Mouse (Mus musculus) G1E (cell line): Measurements from ENCODE around the gene Emc8. TPM values are rescaled to one million over a fixed set of nuclear protein-coding genes. Genes with fewer than 3 reads are reported as not detected.

Experiments used
- ATAC-seq: 2 replicates; pipeline ENCODE4 v1.8.0; 2016; ENCODE audit warnings: mild to moderate bottlenecking; ENCODE audit not compliant: insufficient number of reproducible peaks, poor library complexity, low FRiP score, severe bottlenecking; ENCODE audit errors: extremely low read depth
- DNase-seq: peaks from one replicate; pipeline ENCODE4 v3.0.0; 2012; ENCODE audit warnings: low spot score
- H3K27me3 ChIP-seq: 2 replicates; pipeline ENCODE4 v1.6.1; 2012; ENCODE audit warnings: mild to moderate bottlenecking, low read length, inconsistent platforms; ENCODE audit not compliant: insufficient read depth
- H3K36me3 ChIP-seq: replicated peaks from 2 replicates; pipeline ENCODE3; 2012; ENCODE audit warnings: mild to moderate bottlenecking, inconsistent platforms
- H3K4me1 ChIP-seq: 2 replicates; pipeline ENCODE4 v1.6.1; 2012; ENCODE audit warnings: low read depth, low read length, inconsistent platforms, mixed read lengths; ENCODE audit not compliant: insufficient read depth
- H3K4me3 ChIP-seq: 2 replicates; pipeline ENCODE4 v1.5.1; 2012; ENCODE audit warnings: low read depth, mild to moderate bottlenecking, inconsistent platforms, low read length, moderate library complexity, mixed read lengths
- H3K9me3 ChIP-seq: replicated peaks from 2 replicates; pipeline ENCODE4 v1.6.1; 2012; ENCODE audit warnings: inconsistent platforms
- CTCF ChIP-seq: IDR thresholded peaks from 2 replicates; pipeline ENCODE4 v1.5.1; 2012; ENCODE audit warnings: low read depth, low read length, inconsistent platforms, mixed read lengths
- GATA1 ChIP-seq: IDR thresholded peaks from 2 replicates; pipeline ENCODE4 v1.6.1; 2012; ENCODE audit warnings: borderline replicate concordance, low read length, inconsistent platforms, mixed read lengths
- GATA2 ChIP-seq: IDR thresholded peaks from 2 replicates; pipeline ENCODE4 v1.6.1; 2012; ENCODE audit warnings: low read depth, low read length, inconsistent platforms, borderline replicate concordance
- POLR2AphosphoS5 ChIP-seq: IDR thresholded peaks from 2 replicates; pipeline ENCODE4 v1.6.1; 2012; ENCODE audit warnings: low read depth, low read length, inconsistent platforms; ENCODE audit not compliant: insufficient replicate concordance
- TAL1 ChIP-seq: conservative IDR thresholded peaks from 2 replicates; pipeline ENCODE4 v1.6.1; 2012; ENCODE audit warnings: low read depth, low read length, inconsistent platforms, mixed read lengths
- polyA plus RNA-seq: library from polyadenylated mRNA; stranded (reverse); fragments of >175 nt; gene quantifications from 2 replicates; pipeline ENCODE4 v1.2.3, GENCODE M21; 2012
- total RNA-seq, 2 experiments: library from RNA; stranded (forward) in 1 of 2; stranded (reverse) in 1 of 2; fragments of 200-1000 nt in 1 of 2; fragments of >200 nt in 1 of 2; fragmentation: Nextera tagmentation in 1 of 2; gene quantifications; 2 replicates each; pipeline ENCODE4 v1.2.3; 2014 to 2017

The Emc8 gene
- total and polyA plus RNA-seq, 3 experiments = 18.7 to 89.7 (median 41.6) TPM

- DNase-seq (no peak), ATAC-seq (no peak)
- no peaks in the 10 kb centered on the region for H3K36me3 ChIP-seq
- no peak overlapping the region for H3K4me3 ChIP-seq
- H3K4me1 ChIP-seq = peaks cover 17% of the 10 kb centered on the region
- TF ChIP-seq GATA1 (no peak), CTCF (no peak), GATA2 (no peak), TAL1 (no peak), POLR2AphosphoS5 (no peak)
- peaks cover 32% of the 10 kb centered on the region for H3K27me3 ChIP-seq
- no peaks in the 10 kb centered on the region for H3K9me3 ChIP-seq
Measured at GRCm38 (mm10) chr8:120616663-120617626, 51.4 kb downstream of the Emc8 start.

DNA sequence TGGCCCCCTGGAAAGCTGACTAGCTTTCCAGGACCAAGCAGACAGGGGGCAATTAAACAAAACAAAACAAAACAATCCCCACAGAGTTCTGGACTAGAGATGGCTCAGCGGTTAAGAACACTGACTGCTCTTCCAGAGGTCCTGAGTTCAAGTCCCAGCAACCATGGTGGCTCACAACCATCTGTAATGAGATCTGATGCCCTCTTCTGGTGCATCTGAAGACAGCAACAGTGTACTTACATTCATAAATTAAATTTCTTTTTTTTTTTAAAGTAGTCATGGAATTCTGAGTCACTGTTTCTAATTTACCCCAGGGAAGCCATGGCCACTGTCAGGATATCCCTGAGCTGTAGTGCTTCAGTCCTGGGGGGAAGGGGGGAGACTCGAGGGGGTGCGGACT is 53.9 kb downstream of the Emc8 start:
- peaks cover 14% of the 10 kb centered on the region for H3K4me1 ChIP-seq
- ATAC-seq (no peak), DNase-seq (no peak)
- no peak for TF ChIP-seq GATA2
- TF ChIP-seq POLR2AphosphoS5 = no peak
- no peak for TF ChIP-seq GATA1
- no peak for TF ChIP-seq CTCF
- TF ChIP-seq TAL1 = no peak
- H3K9me3 ChIP-seq = no peaks in the 10 kb centered on the region
- H3K4me3 ChIP-seq = no peak overlapping the region
- no peaks in the 10 kb centered on the region for H3K36me3 ChIP-seq
- H3K27me3 ChIP-seq = peaks cover 45% of the 10 kb centered on the region

DNA sequence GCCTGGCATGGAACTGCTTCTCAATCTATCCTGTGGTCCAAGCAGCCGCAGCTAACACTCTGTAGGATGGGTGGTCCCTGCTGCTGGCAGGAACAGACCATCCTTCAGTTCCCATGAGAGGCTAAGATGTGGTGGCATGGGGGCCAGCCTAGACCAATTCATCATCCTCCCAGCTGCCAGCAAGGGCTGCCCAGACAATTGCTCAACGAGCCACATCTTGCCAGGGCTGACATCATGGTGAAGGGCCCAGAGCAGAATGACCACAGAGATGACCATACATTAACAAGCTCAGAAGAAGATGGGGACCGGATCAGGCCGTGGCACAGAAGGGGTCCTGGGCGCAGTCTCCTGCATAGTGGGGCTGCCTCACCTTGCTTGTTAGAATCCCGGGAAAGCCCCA is 57.5 kb downstream of the Emc8 start:
- Histone ChIP-seq H3K27me3 (peaks cover 48% of the 10 kb centered on the region), H3K9me3 (no peaks in the 10 kb centered on the region), H3K36me3 (no peaks in the 10 kb centered on the region), H3K4me3 (no peak overlapping the region), H3K4me1 (peaks cover 15% of the 10 kb centered on the region)
- TF ChIP-seq GATA2 = no peak
- no peak for TF ChIP-seq TAL1
- TF ChIP-seq POLR2AphosphoS5 = no peak
- no peak for TF ChIP-seq GATA1
- ATAC-seq (no peak), DNase-seq (no peak)

DNA sequence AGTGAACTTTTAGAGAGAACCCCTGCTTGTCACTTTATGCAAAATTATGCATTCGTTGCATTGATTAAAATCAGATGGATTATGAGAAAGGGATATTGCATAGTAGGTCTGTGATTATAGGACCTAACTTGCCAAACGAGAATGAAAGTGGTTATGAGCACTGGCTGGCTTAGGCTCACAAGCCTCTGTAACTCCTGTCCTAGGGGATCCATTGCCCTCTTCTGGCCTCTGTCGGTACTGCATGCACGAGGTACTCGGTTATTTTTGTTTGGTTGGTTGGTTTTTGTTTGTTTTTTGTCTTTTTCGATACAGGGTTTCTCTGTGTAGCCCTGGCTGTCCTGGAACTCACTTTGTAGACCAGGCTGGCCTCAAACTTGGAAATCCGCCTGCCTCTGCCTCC is 60.5 kb downstream of the Emc8 start:
- Histone ChIP-seq H3K27me3 (peaks cover 39% of the 10 kb centered on the region), H3K4me3 (no peak overlapping the region; the same call in 1 of the 2 replicates), H3K9me3 (no peaks in the 10 kb centered on the region), H3K4me1 (peaks cover 12% of the 10 kb centered on the region), H3K36me3 (no peaks in the 10 kb centered on the region)
- TF ChIP-seq TAL1 (no peak), POLR2AphosphoS5 (no peak), GATA2 (no peak), GATA1 (no peak), CTCF (peak; percentile 84)
- peak; percentile 53 for DNase-seq
- peak; percentile 57; the same call in 1 of the 2 replicates for ATAC-seq

DNA sequence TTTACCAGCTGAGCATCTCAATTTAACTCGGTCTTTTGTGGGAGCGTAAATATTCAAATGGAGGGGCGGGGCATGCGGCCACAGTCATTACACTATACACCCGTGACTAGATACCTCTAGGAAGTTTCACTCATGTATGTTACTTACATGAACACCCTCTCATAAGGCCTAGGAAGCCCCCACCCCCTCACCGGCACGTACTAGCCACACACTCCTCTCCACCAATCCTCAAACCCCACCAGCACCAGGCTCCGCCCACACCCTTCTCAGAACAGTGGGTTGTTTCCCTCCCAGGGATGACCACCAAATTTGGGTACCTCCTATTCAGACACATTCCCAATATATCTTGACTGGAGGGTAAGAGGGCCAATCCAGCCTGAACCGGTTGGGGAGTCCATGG is 60.9 kb downstream of the Emc8 start:
- ATAC-seq (no peak), DNase-seq (no peak)
- Histone ChIP-seq H3K36me3 (no peaks in the 10 kb centered on the region), H3K27me3 (peaks cover 41% of the 10 kb centered on the region), H3K9me3 (no peaks in the 10 kb centered on the region), H3K4me1 (peaks cover 12% of the 10 kb centered on the region), H3K4me3 (peak overlapping the region; percentile 4; the same call in 1 of the 2 replicates)
- no peak for TF ChIP-seq TAL1
- TF ChIP-seq CTCF = no peak
- TF ChIP-seq POLR2AphosphoS5 = no peak
- no peak for TF ChIP-seq GATA1

Other genes starting within 250 kb of the Emc8 start
- gene Gins2, start 79.3 kb downstream of the Emc8 start, total RNA-seq (2014; fragmentation: Nextera tagmentation) = 34.6 and 43.9 TPM in 2 replicates
- 11.3 and 27.9 TPM in 2 replicates for gene Gins2, start 79.3 kb downstream of the Emc8 start, total RNA-seq (2017)
- 49.8 and 83.4 TPM in 2 replicates for gene Gins2, start 79.3 kb downstream of the Emc8 start, polyA plus RNA-seq
- gene 1190005I06Rik, start 20.9 kb downstream of the Emc8 start, total RNA-seq (2014; fragmentation: Nextera tagmentation) = not detected in 2 replicates
- gene 1190005I06Rik, start 20.9 kb downstream of the Emc8 start, total RNA-seq (2017) = 0.71 TPM in 1 of 2 replicates, not detected in the other
- 0.10 and 0.26 TPM in 2 replicates for gene 1190005I06Rik, start 20.9 kb downstream of the Emc8 start, polyA plus RNA-seq
- not detected in 2 replicates for gene Gm27021, start 494 bp downstream of the Emc8 start, total RNA-seq (2014; fragmentation: Nextera tagmentation)
- not detected in 2 replicates for gene Gm27021, start 494 bp downstream of the Emc8 start, total RNA-seq (2017)
- gene Gm27021, start 494 bp downstream of the Emc8 start, polyA plus RNA-seq = 0.77 and 1.2 TPM in 2 replicates
- gene Cox4i1, start 351 bp downstream of the Emc8 start, total RNA-seq (2014; fragmentation: Nextera tagmentation) = 248 and 277 TPM in 2 replicates
- 542 and 638 TPM in 2 replicates for gene Cox4i1, start 351 bp downstream of the Emc8 start, total RNA-seq (2017)
- 180 and 328 TPM in 2 replicates for gene Cox4i1, start 351 bp downstream of the Emc8 start, polyA plus RNA-seq
- not detected in 2 replicates for gene Irf8, start 67.8 kb upstream of the Emc8 start, total RNA-seq (2014; fragmentation: Nextera tagmentation)
- gene Irf8, start 67.8 kb upstream of the Emc8 start, total RNA-seq (2017) = 0.05 TPM in 1 of 2 replicates, not detected in the other
- 0.07 TPM in 2 replicates for gene Irf8, start 67.8 kb upstream of the Emc8 start, polyA plus RNA-seq